Mouse (Mus musculus) kidney, postnatal 0 days (tissue): ENCODE measurements around the gene Il18bp. TPM values are rescaled to one million over a fixed set of nuclear protein-coding genes. Genes with fewer than 3 reads are reported as not detected.
A peak's percentile ranks its signal among the peaks of the same experiment; 100 is the strongest.
"Not testable (repeated sequence)": the region's sequence is repeated elsewhere in the genome, so short reads cannot be mapped to it uniquely, and the experiment has no call there.

Experiments
- ATAC-seq: fragments of 200-750 bp; cut with Nextera tagmentation; replicated peaks from 2 replicates; pipeline ENCODE4 v1.8.0; 2017; ENCODE audit warnings: low read depth, moderate number of reproducible peaks, moderate TSS enrichment, moderate library complexity; ENCODE audit not compliant: low FRiP score
- DNase-seq: peaks from one replicate; pipeline ENCODE4 v3.0.0-alpha.2; 2016; ENCODE audit warnings: low spot score
- H3K27ac ChIP-seq: fragments of 300-500 bp; sonication (generic); 2 replicates; pipeline ENCODE4 v1.5.1; 2014; ENCODE audit warnings: mild to moderate bottlenecking
- H3K27me3 ChIP-seq: fragments of 300-500 bp; sonication (generic); 2 replicates; pipeline ENCODE4 v1.6.1; 2014; ENCODE audit warnings: low read length, mixed read lengths; ENCODE audit not compliant: insufficient read depth
- H3K36me3 ChIP-seq: fragments of 300-500 bp; sonication (generic); 2 replicates; pipeline ENCODE4 v1.6.1; 2014; ENCODE audit warnings: low read length, mixed read lengths; ENCODE audit not compliant: insufficient read depth
- H3K4me1 ChIP-seq: fragments of 300-500 bp; sonication (generic); replicated peaks from 2 replicates; pipeline ENCODE4 v1.6.1; 2014; ENCODE audit warnings: antibody characterized with exemption, low read length, mixed read lengths; ENCODE audit not compliant: insufficient read depth
- H3K4me2 ChIP-seq: fragments of 300-500 bp; sonication (generic); 2 replicates; pipeline ENCODE4 v1.6.1; 2014; ENCODE audit warnings: mild to moderate bottlenecking, low read length, moderate library complexity, mixed read lengths
- H3K4me3 ChIP-seq: fragments of 300-500 bp; sonication (generic); replicated peaks from 2 replicates; pipeline ENCODE4 v1.5.1; 2014; ENCODE audit warnings: low read depth, low read length
- H3K9ac ChIP-seq: fragments of 300-500 bp; sonication (generic); 2 replicates; pipeline ENCODE4 v1.6.1; 2014; ENCODE audit warnings: low read depth, low read length
- H3K9me3 ChIP-seq: fragments of 300-500 bp; sonication (generic); replicated peaks from 2 replicates; pipeline ENCODE4 v1.6.1; 2016; ENCODE audit warnings: low read length, inconsistent platforms, mixed read lengths
- CTCF ChIP-seq: IDR thresholded peaks from 2 replicates; pipeline ENCODE4 v1.5.1; 2016; ENCODE audit warnings: antibody characterized with exemption, low read depth, mild to moderate bottlenecking, moderate library complexity
- whole genome bisulfite sequencing: fragments of 180-500 bp; shearing (Covaris S2); extraction: QIAGEN DNeasy Blood & Tissue Kit; methylation state at CpG from one replicate; pipeline ENCODE4 v1.1.7; 2014; 5-methylcytosine and 5-hydroxymethylcytosine counted together
- polyA plus RNA-seq: library from polyadenylated mRNA; unstranded; fragments of >200 nt; fragmentation: Nextera tagmentation; extraction: Ambion mirVana; gene quantifications from 2 replicates; pipeline ENCODE4 v1.2.1, GENCODE M21; 2015

Gene Il18bp
- polyA plus RNA-seq, 1 experiment from 2014 or later: 2.1 TPM

GRCm38 (mm10) chr7:102061353-102061752 lies 42.9 kb upstream of the Il18bp start:
- no peak for DNase-seq
- Histone ChIP-seq H3K9me3 (no peaks in the 10 kb centered on the region), H3K4me3 (no peak overlapping the region), H3K36me3 (peaks cover 3% of the 10 kb centered on the region; the same call in 1 of the 2 replicates), H3K9ac (no peak overlapping the region), H3K4me1 (0 out of 2 replicates have a peak, but pooled peaks cover 9% of the 10 kb centered on the region), H3K4me2 (no peak overlapping the region), H3K27ac (no peak overlapping the region), H3K27me3 (no peaks in the 10 kb centered on the region)
- TF ChIP-seq CTCF: no peak
- ATAC-seq: no peak
- 84% methylated on average over 3 of the region's 3 CpGs for WGBS

- ATAC-seq, DNase-seq: not testable (repeated sequence)
Measured at GRCm38 (mm10) chr7:102048524-102048923, 30.0 kb upstream of the Il18bp start.

GRCm38 (mm10) chr7:102042314-102042713 lies 23.8 kb upstream of the Il18bp start:
- ATAC-seq: no peak
- Histone ChIP-seq H3K27ac (no peak overlapping the region), H3K36me3 (peaks cover 33% of the 10 kb centered on the region), H3K4me2 (no peak overlapping the region), H3K27me3 (no peaks in the 10 kb centered on the region), H3K4me1 (no peaks in the 10 kb centered on the region), H3K9me3 (no peaks in the 10 kb centered on the region), H3K9ac (no peak overlapping the region), H3K4me3 (no peak overlapping the region)
- 61% methylated on average over 2 of the region's 2 CpGs for WGBS
- no peak for DNase-seq
- TF ChIP-seq CTCF: no peak

More at GRCm38 (mm10) chr7:102048524-102048923, 30.0 kb upstream of the Il18bp start:
- H3K27me3 ChIP-seq, H3K4me2 ChIP-seq, H3K27ac ChIP-seq, H3K36me3 ChIP-seq, H3K9me3 ChIP-seq, H3K9ac ChIP-seq, H3K4me1 ChIP-seq, H3K4me3 ChIP-seq: not testable (repeated sequence)
- TF ChIP-seq CTCF: peak; percentile 49

GRCm38 (mm10) chr7:102037318-102037717 lies 18.8 kb upstream of the Il18bp start:
- no peak for TF ChIP-seq CTCF
- Histone ChIP-seq H3K9ac (no peak overlapping the region), H3K4me2 (no peak overlapping the region), H3K4me3 (no peak overlapping the region), H3K27ac (no peak overlapping the region), H3K4me1 (no peaks in the 10 kb centered on the region), H3K36me3 (peaks cover 57% of the 10 kb centered on the region), H3K27me3 (no peaks in the 10 kb centered on the region), H3K9me3 (no peaks in the 10 kb centered on the region)
- 90% methylated on average over 3 of the region's 3 CpGs for WGBS
- ATAC-seq (no peak), DNase-seq (no peak)

DNA sequence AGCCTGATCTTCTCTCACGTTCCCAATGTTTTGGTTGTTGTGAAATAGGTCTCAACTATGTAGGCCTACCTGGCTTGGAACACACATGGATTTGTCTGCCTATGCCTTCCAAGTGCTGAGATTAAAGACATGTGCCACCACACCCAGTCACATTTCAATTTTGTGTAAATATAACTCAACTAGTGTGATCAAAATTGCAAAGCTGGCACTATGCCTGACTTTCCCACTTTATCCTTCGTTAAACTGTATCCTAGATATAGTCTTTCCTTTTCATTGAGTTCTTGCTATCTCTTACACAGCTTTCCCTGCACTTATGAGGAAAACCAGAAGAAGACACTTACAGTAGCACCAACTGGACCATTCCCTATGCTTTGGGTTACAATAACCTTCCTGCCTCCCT lies 17.0 kb upstream of the Il18bp start:
- no peaks in the 10 kb centered on the region for H3K27me3 ChIP-seq
- no peaks in the 10 kb centered on the region for H3K9me3 ChIP-seq
- no peaks in the 10 kb centered on the region for H3K4me1 ChIP-seq
- H3K4me2 ChIP-seq: no peak overlapping the region
- DNase-seq (no peak), ATAC-seq (no peak)
- no peak overlapping the region for H3K27ac ChIP-seq
- 94% methylated on average over 2 of the region's 2 CpGs for WGBS
- H3K9ac ChIP-seq: no peak overlapping the region
- no peak for TF ChIP-seq CTCF
- no peak overlapping the region for H3K4me3 ChIP-seq
- peaks cover 52% of the 10 kb centered on the region for H3K36me3 ChIP-seq

GRCm38 (mm10) chr7:102034904-102035303 lies 16.4 kb upstream of the Il18bp start:
- no peak for DNase-seq
- WGBS: 93% methylated on average over 1 of the region's 1 CpGs

More at GRCm38 (mm10) chr7:102034904-102035303, 16.4 kb upstream of the Il18bp start:
- Histone ChIP-seq H3K4me1 (no peaks in the 10 kb centered on the region), H3K36me3 (peaks cover 51% of the 10 kb centered on the region), H3K27ac (no peak overlapping the region), H3K27me3 (no peaks in the 10 kb centered on the region), H3K9me3 (no peaks in the 10 kb centered on the region), H3K9ac (no peak overlapping the region), H3K4me3 (no peak overlapping the region), H3K4me2 (no peak overlapping the region)
- peak; percentile 43; the same call in 1 of the 2 replicates for TF ChIP-seq CTCF
- no peak for ATAC-seq
